Mouse (Mus musculus) retina, postnatal 1 day (tissue): Measurements from ENCODE around the gene Cfd.
A peak's percentile ranks its signal among the peaks of the same experiment; 100 is the strongest.
"Not testable (repeated sequence)": the region's sequence is repeated elsewhere in the genome, so short reads cannot be mapped to it uniquely, and the experiment has no call there.

ENCODE experiments used
- DNase-seq: peaks from one replicate; pipeline ENCODE4 v3.0.0-alpha.2; 2012

Gene Cfd

GRCm38 (mm10) chr10:79861230-79862048, 29.2 kb upstream of the Cfd start:
- no peak for DNase-seq

GRCm38 (mm10) chr10:79862049-79862788, 28.4 kb upstream of the Cfd start:
- DNase-seq = no peak

- no peak for DNase-seq
These were observed 27.7 kb upstream of the Cfd start for GRCm38 (mm10) chr10:79862925-79863324.

GRCm38 (mm10) chr10:79864351-79865188, 26.1 kb upstream of the Cfd start:
- DNase-seq = no peak

- DNase-seq = no peak
These were observed 25.5 kb upstream of the Cfd start for GRCm38 (mm10) chr10:79865189-79865601.

GRCm38 (mm10) chr10:79865801-79866295, 24.8 kb upstream of the Cfd start:
- peak; percentile 38 for DNase-seq

GRCm38 (mm10) chr10:79866601-79867000, 24.1 kb upstream of the Cfd start:
- DNase-seq = no peak

- no peak for DNase-seq
These were observed 18.8 kb upstream of the Cfd start for GRCm38 (mm10) chr10:79871845-79872244.

- no peak for DNase-seq
These were observed 17.8 kb upstream of the Cfd start for GRCm38 (mm10) chr10:79872862-79873261.

- peak; percentile 30 for DNase-seq
These were observed 17.3 kb upstream of the Cfd start for GRCm38 (mm10) chr10:79873313-79873712.

- DNase-seq = peak; percentile 46
These were observed 16.9 kb upstream of the Cfd start for GRCm38 (mm10) chr10:79873715-79874289.

GRCm38 (mm10) chr10:79874290-79874862, 16.3 kb upstream of the Cfd start, which contains the start of the genes Prtn3 and Plppr3:
TSS of gene Prtn3 (plus strand) at chr10:79874476.
TSS of gene Plppr3 (minus strand) at chr10:79874634.
- DNase-seq = peak; percentile 93

- no peak for DNase-seq
These were observed 13.5 kb upstream of the Cfd start for GRCm38 (mm10) chr10:79877174-79877573.

GRCm38 (mm10) chr10:79877757-79878156, 12.9 kb upstream of the Cfd start:
- no peak for DNase-seq

GRCm38 (mm10) chr10:79879527-79879926, 11.1 kb upstream of the Cfd start:
- DNase-seq = no peak

- DNase-seq = no peak
These were observed 9.9 kb upstream of the Cfd start for GRCm38 (mm10) chr10:79880721-79881120.

GRCm38 (mm10) chr10:79881981-79882380, 8.7 kb upstream of the Cfd start:
- DNase-seq = peak; percentile 68

GRCm38 (mm10) chr10:79883297-79884084, 7.2 kb upstream of the Cfd start:
- peak; percentile 92 for DNase-seq

- DNase-seq = no peak
These were observed 6.2 kb upstream of the Cfd start for GRCm38 (mm10) chr10:79884446-79884845.

- not testable (repeated sequence) for DNase-seq
These were observed 5.7 kb upstream of the Cfd start for GRCm38 (mm10) chr10:79884938-79885337.

- DNase-seq = no peak
These were observed 4.6 kb upstream of the Cfd start, which contains the start of gene Elane for GRCm38 (mm10) chr10:79886054-79886453. TSS of gene Elane (plus strand) at chr10:79886247.
